Mouse (Mus musculus) neural tube, embryonic 13.5 days (tissue): ENCODE measurements around the gene Ccr10. TPM values are rescaled to one million over a fixed set of nuclear protein-coding genes. Genes with fewer than 3 reads are reported as not detected.

Source experiments
- ATAC-seq: fragments of 200-750 bp; cut with Nextera tagmentation; 2 replicates; pipeline ENCODE4 v1.8.0; 2017; ENCODE audit warnings: low read depth, mild to moderate bottlenecking, moderate TSS enrichment, moderate library complexity
- H3K27ac ChIP-seq: fragments of 300-500 bp; sonication (generic); replicated peaks from 2 replicates; pipeline ENCODE4 v1.5.1; 2015; ENCODE audit warnings: moderate library complexity, mild to moderate bottlenecking, inconsistent platforms
- H3K27me3 ChIP-seq: fragments of 300-500 bp; sonication (generic); 2 replicates; pipeline ENCODE4 v1.6.1; 2015; ENCODE audit warnings: mild to moderate bottlenecking, inconsistent platforms
- H3K36me3 ChIP-seq: fragments of 300-500 bp; sonication (generic); 2 replicates; pipeline ENCODE4 v1.6.1; 2015; ENCODE audit warnings: mild to moderate bottlenecking, inconsistent platforms
- H3K4me1 ChIP-seq: fragments of 300-500 bp; sonication (generic); replicated peaks from 2 replicates; pipeline ENCODE4 v1.6.1; 2015; ENCODE audit warnings: inconsistent platforms
- H3K4me2 ChIP-seq: fragments of 300-500 bp; sonication (generic); 2 replicates; pipeline ENCODE4 v1.6.1; 2015; ENCODE audit warnings: inconsistent platforms, mild to moderate bottlenecking, moderate library complexity
- H3K4me3 ChIP-seq: fragments of 300-500 bp; sonication (generic); 2 replicates; pipeline ENCODE4 v1.5.1; 2015; ENCODE audit warnings: mild to moderate bottlenecking, inconsistent platforms
- H3K9ac ChIP-seq: fragments of 300-500 bp; sonication (generic); 2 replicates; pipeline ENCODE4 v1.6.1; 2015; ENCODE audit warnings: moderate library complexity, mild to moderate bottlenecking, inconsistent platforms
- H3K9me3 ChIP-seq: fragments of 300-500 bp; sonication (generic); 2 replicates; pipeline ENCODE4 v1.6.1; 2016; ENCODE audit warnings: inconsistent platforms
- WGBS: fragments of 180-500 bp; shearing (Covaris S2); methylation state at CpG from one replicate; pipeline ENCODE4 v1.1.7; 2015; 5-methylcytosine and 5-hydroxymethylcytosine counted together
- polyA plus RNA-seq: library from polyadenylated mRNA; unstranded; fragments of >200 nt; fragmentation: Nextera tagmentation; extraction: Ambion mirVana; gene quantifications from 2 replicates; pipeline ENCODE4 v1.2.1, GENCODE M21; 2015

Gene Ccr10
- polyA plus RNA-seq, 1 experiment from 2014 or later, result 0.91 TPM

- Histone ChIP-seq H3K9ac (no peak overlapping the region), H3K36me3 (peaks cover 58% of the 10 kb centered on the region), H3K4me2 (no peak overlapping the region), H3K9me3 (no peaks in the 10 kb centered on the region), H3K27me3 (no peaks in the 10 kb centered on the region), H3K4me3 (no peak overlapping the region), H3K4me1 (peaks cover 20% of the 10 kb centered on the region), H3K27ac (no peak overlapping the region)
- WGBS, result 85% methylated on average over 6 of the region's 6 CpGs
- no peak for ATAC-seq
These were observed 19.4 kb upstream of the Ccr10 start for GRCm38 (mm10) chr11:101194643-101195042.

- ATAC-seq, result no peak
- no peak overlapping the region for H3K27ac ChIP-seq
- no peak overlapping the region for H3K4me2 ChIP-seq
- 83% methylated on average over 5 of the region's 5 CpGs for WGBS
- no peak overlapping the region for H3K9ac ChIP-seq
- no peak overlapping the region for H3K4me3 ChIP-seq
- no peaks in the 10 kb centered on the region for H3K27me3 ChIP-seq
- H3K9me3 ChIP-seq, result no peaks in the 10 kb centered on the region
- peaks cover 53% of the 10 kb centered on the region for H3K36me3 ChIP-seq
- peaks cover 25% of the 10 kb centered on the region for H3K4me1 ChIP-seq
These were observed 18.9 kb upstream of the Ccr10 start for GRCm38 (mm10) chr11:101194137-101194536.

GRCm38 (mm10) chr11:101193076-101193475 lies 17.8 kb upstream of the Ccr10 start:
- 87% methylated on average over 7 of the region's 7 CpGs for WGBS
- ATAC-seq, result no peak
- H3K27ac ChIP-seq, result no peak overlapping the region

GRCm38 (mm10) chr11:101192646-101193045 lies 17.4 kb upstream of the Ccr10 start:
- peaks cover 38% of the 10 kb centered on the region for H3K36me3 ChIP-seq
- 92% methylated on average over 6 of the region's 6 CpGs for WGBS

More at GRCm38 (mm10) chr11:101193076-101193475, 17.8 kb upstream of the Ccr10 start:
- H3K27me3 ChIP-seq, result no peaks in the 10 kb centered on the region
- H3K4me1 ChIP-seq, result peaks cover 35% of the 10 kb centered on the region
- H3K36me3 ChIP-seq, result peaks cover 42% of the 10 kb centered on the region
- H3K4me3 ChIP-seq, result no peak overlapping the region
- no peak overlapping the region for H3K9ac ChIP-seq
- no peaks in the 10 kb centered on the region for H3K9me3 ChIP-seq
- H3K4me2 ChIP-seq, result no peak overlapping the region

GRCm38 (mm10) chr11:101191919-101192470 lies 16.8 kb upstream of the Ccr10 start:
- ATAC-seq, result no peak
- H3K27me3 ChIP-seq, result no peaks in the 10 kb centered on the region

More at GRCm38 (mm10) chr11:101192646-101193045, 17.4 kb upstream of the Ccr10 start:
- ATAC-seq, result no peak
- H3K4me3 ChIP-seq, result no peak overlapping the region
- H3K9ac ChIP-seq, result no peak overlapping the region
- H3K4me1 ChIP-seq, result peaks cover 35% of the 10 kb centered on the region
- no peak overlapping the region for H3K27ac ChIP-seq
- no peaks in the 10 kb centered on the region for H3K27me3 ChIP-seq
- H3K4me2 ChIP-seq, result no peak overlapping the region
- H3K9me3 ChIP-seq, result no peaks in the 10 kb centered on the region

GRCm38 (mm10) chr11:101190913-101191907 lies 16.0 kb upstream of the Ccr10 start:
- Histone ChIP-seq H3K4me2 (no peak overlapping the region), H3K36me3 (peaks cover 35% of the 10 kb centered on the region), H3K4me3 (no peak overlapping the region), H3K9ac (no peak overlapping the region), H3K27me3 (no peaks in the 10 kb centered on the region), H3K27ac (peak overlapping the region; percentile 84), H3K9me3 (no peaks in the 10 kb centered on the region), H3K4me1 (peaks cover 35% of the 10 kb centered on the region)
- ATAC-seq, result no peak
- 39% methylated on average over 17 of the region's 17 CpGs for WGBS

More at GRCm38 (mm10) chr11:101191919-101192470, 16.8 kb upstream of the Ccr10 start:
- WGBS, result 81% methylated on average over 4 of the region's 4 CpGs
- no peaks in the 10 kb centered on the region for H3K9me3 ChIP-seq
- no peak overlapping the region for H3K27ac ChIP-seq
- H3K36me3 ChIP-seq, result peaks cover 35% of the 10 kb centered on the region
- H3K9ac ChIP-seq, result no peak overlapping the region
- H3K4me1 ChIP-seq, result peaks cover 35% of the 10 kb centered on the region
- H3K4me3 ChIP-seq, result no peak overlapping the region
- no peak overlapping the region for H3K4me2 ChIP-seq

- ATAC-seq, result 0 out of 2 replicates have a peak, but pooled peaks have one; percentile 38
- Histone ChIP-seq H3K4me3 (no peak overlapping the region), H3K4me2 (no peak overlapping the region), H3K4me1 (peaks cover 35% of the 10 kb centered on the region), H3K9me3 (no peaks in the 10 kb centered on the region), H3K27me3 (no peaks in the 10 kb centered on the region), H3K9ac (no peak overlapping the region; the same call in 1 of the 2 replicates), H3K27ac (peak overlapping the region; percentile 84), H3K36me3 (peaks cover 27% of the 10 kb centered on the region)
- WGBS, result 17% methylated on average over 8 of the region's 8 CpGs
These were observed 15.1 kb upstream of the Ccr10 start for GRCm38 (mm10) chr11:101190181-101190912.

- Histone ChIP-seq H3K9me3 (no peaks in the 10 kb centered on the region), H3K36me3 (peaks cover 20% of the 10 kb centered on the region), H3K27ac (peak overlapping the region; percentile 84), H3K27me3 (no peaks in the 10 kb centered on the region), H3K4me3 (no peak overlapping the region), H3K9ac (peak overlapping the region; percentile 41; the same call in 1 of the 2 replicates), H3K4me1 (peaks cover 35% of the 10 kb centered on the region), H3K4me2 (no peak overlapping the region)
- peak; percentile 69 for ATAC-seq
- 7% methylated on average over 6 of the region's 6 CpGs for WGBS
These were observed 14.4 kb upstream of the Ccr10 start for GRCm38 (mm10) chr11:101189495-101190180.

- Histone ChIP-seq H3K4me3 (no peak overlapping the region), H3K27me3 (no peaks in the 10 kb centered on the region), H3K9ac (no peak overlapping the region), H3K27ac (peak overlapping the region; percentile 84; the same call in 1 of the 2 replicates), H3K4me1 (peaks cover 35% of the 10 kb centered on the region), H3K9me3 (no peaks in the 10 kb centered on the region), H3K36me3 (peaks cover 10% of the 10 kb centered on the region), H3K4me2 (no peak overlapping the region)
- 88% methylated on average over 11 of the region's 11 CpGs for WGBS
- ATAC-seq, result no peak
These were observed 13.0 kb upstream of the Ccr10 start for GRCm38 (mm10) chr11:101188166-101188805.

- no peak overlapping the region for H3K27ac ChIP-seq
- H3K36me3 ChIP-seq, result peaks cover 10% of the 10 kb centered on the region
- WGBS, result 92% methylated on average over 5 of the region's 5 CpGs
- peaks cover 5% of the 10 kb centered on the region; the same call in 1 of the 2 replicates for H3K27me3 ChIP-seq
- H3K4me2 ChIP-seq, result no peak overlapping the region
- H3K4me1 ChIP-seq, result peaks cover 35% of the 10 kb centered on the region
- no peaks in the 10 kb centered on the region for H3K9me3 ChIP-seq
- no peak overlapping the region for H3K4me3 ChIP-seq
- no peak overlapping the region for H3K9ac ChIP-seq
- no peak for ATAC-seq
These were observed 12.3 kb upstream of the Ccr10 start for GRCm38 (mm10) chr11:101187541-101187940.
